9 mouse cellular contexts compared by ENCODE assay signal in genomic region chr10:5639112-5639511, GRCm38 (mm10). TPM values are rescaled to one million over a fixed set of nuclear protein-coding genes. Genes with fewer than 3 reads are reported as not detected.
DNase-seq lines count a peak whose midpoint lies in the region; ATAC-seq and TF ChIP-seq lines count a peak whose summit lies in the region.
"Had no signal": no experiment of that assay in that cellular context is flagged by ENCODE, and none has a peak within 500 bp of the region (broad histone marks: within the 10 kb centered on the region; RNA-seq: fewer than 3 reads in every experiment).

Gene Vip, plus strand, starts transcription at chr10:5639218.

- H3K4me1 ChIP-seq in kidney, embryonic 16.5 days (ENCODE audit: insufficient read depth, low read length): no peaks in the 10 kb centered on the region
- H3K4me1 ChIP-seq in kidney, embryonic 15.5 days: no peaks in the 10 kb centered on the region
- no peaks in the 10 kb centered on the region for H3K4me1 ChIP-seq in stomach, postnatal 0 days (replicated peaks; ENCODE audit: control insufficient read depth, insufficient read depth)
- no peaks in the 10 kb centered on the region for H3K4me1 ChIP-seq in forebrain, postnatal 0 days (ENCODE audit: insufficient read depth)
- H3K4me1 ChIP-seq: hindbrain, embryonic 15.5 days had no signal

- peak; percentile 74; the same call in 1 of the 2 replicates for ATAC-seq in kidney, embryonic 16.5 days (ENCODE audit: low FRiP score, low TSS enrichment)
- no peak for ATAC-seq in kidney, embryonic 15.5 days (replicated peaks; ENCODE audit: low FRiP score)
- no peak for ATAC-seq in stomach, postnatal 0 days (ENCODE audit: low FRiP score, low TSS enrichment)
- ATAC-seq in CD4-positive, CD25-positive, alpha-beta regulatory T cell, adult 4 months: no peak
- ATAC-seq in forebrain, postnatal 0 days: no peak

- H3K9ac ChIP-seq in kidney, embryonic 16.5 days (replicated peaks; ENCODE audit: low read length): no peak within 1 kb of the TSS
- H3K9ac ChIP-seq in kidney, embryonic 15.5 days: no peak within 1 kb of the TSS
- H3K9ac ChIP-seq in stomach, postnatal 0 days (ENCODE audit: low read length): no peak within 1 kb of the TSS
- no peak within 1 kb of the TSS for H3K9ac ChIP-seq in forebrain, postnatal 0 days
- H3K9ac ChIP-seq: hindbrain, embryonic 15.5 days had no signal

- H3K27me3 ChIP-seq in kidney, embryonic 16.5 days (ENCODE audit: insufficient read depth, low read length): no peaks in the 10 kb centered on the region
- no peaks in the 10 kb centered on the region for H3K27me3 ChIP-seq in kidney, embryonic 15.5 days
- H3K27me3 ChIP-seq in stomach, postnatal 0 days (ENCODE audit: control insufficient read depth, insufficient read depth, low read length): no peaks in the 10 kb centered on the region
- no peaks in the 10 kb centered on the region for H3K27me3 ChIP-seq in forebrain, postnatal 0 days (ENCODE audit: insufficient read depth, low read length)
- H3K27me3 ChIP-seq: hindbrain, embryonic 15.5 days had no signal

- no peak within 1 kb of the TSS for H3K27ac ChIP-seq in kidney, embryonic 16.5 days (ENCODE audit: low read length)
- H3K27ac ChIP-seq in kidney, embryonic 15.5 days: no peak within 1 kb of the TSS
- H3K27ac ChIP-seq in stomach, postnatal 0 days (replicated peaks): no peak within 1 kb of the TSS
- no peak within 1 kb of the TSS for H3K27ac ChIP-seq in forebrain, postnatal 0 days (ENCODE audit: low read depth, low read length)
- H3K27ac ChIP-seq: hindbrain, embryonic 15.5 days had no signal

- TF ChIP-seq CTCF in stomach, postnatal 0 days (IDR thresholded peaks at IDR 0.05; ENCODE audit: low read depth): no peak
- no peak for TF ChIP-seq CTCF in forebrain, postnatal 0 days (IDR thresholded peaks at IDR 0.05; ENCODE audit: low read depth)

- H3K4me3 ChIP-seq in kidney, embryonic 16.5 days (ENCODE audit: low read length): no peak within 1 kb of the TSS
- H3K4me3 ChIP-seq in kidney, embryonic 15.5 days (replicated peaks): no peak within 1 kb of the TSS
- H3K4me3 ChIP-seq in stomach, postnatal 0 days (ENCODE audit: low read depth, low read length): no peak within 1 kb of the TSS
- no peak within 1 kb of the TSS for H3K4me3 ChIP-seq in forebrain, postnatal 0 days (ENCODE audit: low read depth, low read length)
- H3K4me3 ChIP-seq: hindbrain, embryonic 15.5 days had no signal

- peak; percentile 12 for DNase-seq in ES-CJ7 (ENCODE audit: low read depth, low spot score)
- peak; percentile 43 to 61 for DNase-seq in adrenal gland, postnatal 36 days
- no peak for DNase-seq in layer of hippocampus, postnatal 36 days
- DNase-seq in stomach, postnatal 0 days (ENCODE audit: low spot score): peak; percentile 50
- no peak for DNase-seq in forebrain, postnatal 0 days

- TF ChIP-seq EP300 in stomach, postnatal 0 days (optimal IDR thresholded peaks at IDR 0.05): no peak

- 25% methylated on average over 8 of the region's 8 CpGs for WGBS in kidney, embryonic 16.5 days
- 23% methylated on average over 8 of the region's 8 CpGs for WGBS in kidney, embryonic 15.5 days
- WGBS in stomach, postnatal 0 days: 30% methylated on average over 8 of the region's 8 CpGs
- WGBS in forebrain, postnatal 0 days: 38% methylated on average over 8 of the region's 8 CpGs

- no peaks in the 10 kb centered on the region for H3K9me3 ChIP-seq in kidney, embryonic 16.5 days (ENCODE audit: low read length)
- no peaks in the 10 kb centered on the region for H3K9me3 ChIP-seq in kidney, embryonic 15.5 days (replicated peaks)
- no peaks in the 10 kb centered on the region for H3K9me3 ChIP-seq in stomach, postnatal 0 days (ENCODE audit: control insufficient read depth, low read length)
- no peaks in the 10 kb centered on the region for H3K9me3 ChIP-seq in forebrain, postnatal 0 days (ENCODE audit: low read length)
- H3K9me3 ChIP-seq: hindbrain, embryonic 15.5 days had no signal

- H3K36me3 ChIP-seq in kidney, embryonic 16.5 days (ENCODE audit: insufficient read depth, low read length): no peaks in the 10 kb centered on the region
- no peaks in the 10 kb centered on the region for H3K36me3 ChIP-seq in kidney, embryonic 15.5 days
- no peaks in the 10 kb centered on the region for H3K36me3 ChIP-seq in stomach, postnatal 0 days (ENCODE audit: control insufficient read depth, insufficient read depth, low read length)
- no peaks in the 10 kb centered on the region for H3K36me3 ChIP-seq in forebrain, postnatal 0 days (ENCODE audit: insufficient read depth)
- H3K36me3 ChIP-seq: hindbrain, embryonic 15.5 days had no signal

- H3K4me2 ChIP-seq in kidney, embryonic 16.5 days (replicated peaks; ENCODE audit: low read depth, low read length): no peak within 1 kb of the TSS
- H3K4me2 ChIP-seq in kidney, embryonic 15.5 days: no peak within 1 kb of the TSS
- H3K4me2 ChIP-seq in stomach, postnatal 0 days (replicated peaks; ENCODE audit: low read depth): no peak within 1 kb of the TSS
- no peak within 1 kb of the TSS for H3K4me2 ChIP-seq in forebrain, postnatal 0 days (ENCODE audit: low read depth)
- H3K4me2 ChIP-seq: hindbrain, embryonic 15.5 days had no signal

RNA-seq across cellular contexts. Expression of gene Vip, which starts in this region (rescaled TPM):
- 1.9 and 3.9 TPM in 2 replicates for polyA plus RNA-seq in kidney, embryonic 16.5 days (2015; fragmentation: Nextera tagmentation; extraction: Ambion mirVana)
- polyA plus RNA-seq in kidney, embryonic 15.5 days (2015; fragmentation: Nextera tagmentation; extraction: Ambion mirVana): 2.6 and 3.5 TPM in 2 replicates
- under 1 TPM; 0.16 to 0.46 TPM for total RNA-seq in adrenal gland, postnatal 36 days (2021)
- 10 to 100 TPM; 14.8 to 16.6 TPM for total RNA-seq in layer of hippocampus, postnatal 36 days (2021)
- polyA plus RNA-seq in stomach, postnatal 0 days (2015; fragmentation: Nextera tagmentation; extraction: Ambion mirVana): 40.8 and 52.6 TPM in 2 replicates
- polyA plus RNA-seq in CD4-positive, CD25-positive, alpha-beta regulatory T cell, adult 4 months (2017; shearing (Covaris generic)): not detected
- 0.90 and 2.0 TPM in 2 replicates for total RNA-seq in forebrain, postnatal 0 days (2014; rRNA removed)
- 0.76 and 0.84 TPM in 2 replicates for polyA plus RNA-seq in forebrain, postnatal 0 days (2015; fragmentation: Nextera tagmentation; extraction: Ambion mirVana)

Comparison
In these comparisons a context has a peak if more than half of its experiments do, and no peak if none do; other contexts are left out.
1. Peak in DNase-seq in adrenal gland, postnatal 36 days; RNA of the gene not detected or under 1 TPM.
2. DNase-seq: peak in ES-CJ7 (single experiment) and stomach, postnatal 0 days (single experiment); none in layer of hippocampus, postnatal 36 days (0 of 2) and forebrain, postnatal 0 days (single experiment).